19 mouse cellular contexts compared by ENCODE assay signal in genomic region chr17:21472032-21472652, GRCm38 (mm10). TPM values are rescaled to one million over a fixed set of nuclear protein-coding genes. Genes with fewer than 3 reads are reported as not detected.
DNase-seq lines count a peak whose midpoint lies in the region; ATAC-seq and TF ChIP-seq lines count a peak whose summit lies in the region.
"Had no signal": no experiment of that assay in that cellular context is flagged by ENCODE, and none has a peak within 500 bp of the region (broad histone marks: within the 10 kb centered on the region; RNA-seq: fewer than 3 reads in every experiment).

No protein-coding gene starts in this region.

- H3K27ac ChIP-seq in kidney, adult 2 months (ENCODE audit: insufficient read depth, low read depth, low read length), result peak overlapping the region; percentile 56
- peak overlapping the region; percentile 20; the same call in 1 of the 2 replicates for H3K27ac ChIP-seq in lung, postnatal 0 days (ENCODE audit: low read length)
- H3K27ac ChIP-seq in intestine, embryonic 15.5 days, result no peak overlapping the region
- H3K27ac ChIP-seq: hindbrain, embryonic 14.5 days; macrophage; neural tube, embryonic 13.5 days had no signal

- peak; percentile 8; the same call in 1 of the 2 replicates for ATAC-seq in lung, postnatal 0 days
- ATAC-seq in intestine, embryonic 15.5 days, result peak; percentile 56; the same call in 1 of the 2 replicates
- ATAC-seq in megakaryocyte-erythroid progenitor cell, adult 5-6 weeks (replicated peaks; ENCODE audit: low FRiP score, low TSS enrichment, poor library complexity, severe bottlenecking), result peak; percentile 43; the same call in 1 of the 2 replicates

- H3K9ac ChIP-seq in lung, postnatal 0 days (replicated peaks; ENCODE audit: low read depth), result no peak overlapping the region
- H3K9ac ChIP-seq in intestine, embryonic 15.5 days, result no peak overlapping the region
- H3K9ac ChIP-seq: hindbrain, embryonic 14.5 days; neural tube, embryonic 13.5 days had no signal

- TF ChIP-seq CTCF in kidney, adult 2 months (conservative IDR thresholded peaks at IDR 0.05; ENCODE audit: insufficient read depth, insufficient read length, low read depth, low read length), result no peak
- no peak for TF ChIP-seq CTCF in lung, postnatal 0 days (IDR thresholded peaks at IDR 0.05)

- no peak overlapping the region for H3K4me3 ChIP-seq in kidney, adult 2 months (ENCODE audit: insufficient read depth, low read depth, low read length)
- no peak overlapping the region for H3K4me3 ChIP-seq in lung, postnatal 0 days (ENCODE audit: low read depth, low read length)
- no peak overlapping the region for H3K4me3 ChIP-seq in intestine, embryonic 15.5 days (replicated peaks)
- H3K4me3 ChIP-seq: neural tube, embryonic 13.5 days had no signal

- H3K36me3 ChIP-seq in kidney, adult 2 months (ENCODE audit: control insufficient read depth, insufficient read depth, low read length), result no peaks in the 10 kb centered on the region
- H3K36me3 ChIP-seq in lung, postnatal 0 days (ENCODE audit: insufficient read depth, low read length), result no peaks in the 10 kb centered on the region
- no peaks in the 10 kb centered on the region for H3K36me3 ChIP-seq in intestine, embryonic 15.5 days
- H3K36me3 ChIP-seq: G1E; neural tube, embryonic 13.5 days had no signal

- no peak overlapping the region for H3K4me2 ChIP-seq in lung, postnatal 0 days (replicated peaks; ENCODE audit: low read depth, low read length)
- H3K4me2 ChIP-seq in intestine, embryonic 15.5 days (replicated peaks), result no peak overlapping the region
- H3K4me2 ChIP-seq: hindbrain, embryonic 14.5 days; neural tube, embryonic 13.5 days had no signal

- intact Hi-C loops in left cerebral cortex, postnatal 36 days (cut with DNase I), result no loop called here

- H3K27me3 ChIP-seq in kidney, adult 2 months (replicated peaks; ENCODE audit: control insufficient read depth, insufficient read depth, low read length), result no peaks in the 10 kb centered on the region
- no peaks in the 10 kb centered on the region for H3K27me3 ChIP-seq in lung, postnatal 0 days (replicated peaks; ENCODE audit: insufficient read depth, low read length)
- H3K27me3 ChIP-seq in intestine, embryonic 15.5 days (replicated peaks), result no peaks in the 10 kb centered on the region
- H3K27me3 ChIP-seq: neural tube, embryonic 13.5 days had no signal

- peaks cover 4% of the 10 kb centered on the region; the same call in 1 of the 2 replicates for H3K4me1 ChIP-seq in kidney, adult 2 months (ENCODE audit: control insufficient read depth, insufficient read depth, low read length)
- H3K4me1 ChIP-seq in lung, postnatal 0 days (ENCODE audit: insufficient read depth, low read depth, low read length), result peaks cover 17% of the 10 kb centered on the region; the same call in 1 of the 2 replicates
- H3K4me1 ChIP-seq in intestine, embryonic 15.5 days (replicated peaks), result peaks cover 5% of the 10 kb centered on the region; the same call in 1 of the 2 replicates

- no peak for DNase-seq in kidney, adult 2 months
- no peak for DNase-seq in kidney, postnatal 14 days
- DNase-seq in lung, postnatal 0 days (ENCODE audit: low spot score), result peak; percentile 16
- no peak for DNase-seq in lung, postnatal 25 days (ENCODE audit: low spot score)
- no peak for DNase-seq in layer of hippocampus, adult 11-12 months (ENCODE audit: low spot score)
- DNase-seq in left cerebral cortex, postnatal 36 days (ENCODE audit: low spot score in 2 of 2), result no peak
- DNase-seq: adrenal gland, postnatal 36 days; cerebellum, postnatal 25 days; gastrocnemius, postnatal 14 days; kidney, postnatal 25 days; left cerebral cortex, postnatal 4 days; thymus, adult 2 months had no signal

- TF ChIP-seq EP300 in lung, postnatal 0 days (IDR thresholded peaks at IDR 0.05), result no peak

- TF ChIP-seq POLR2A in kidney, adult 2 months (IDR thresholded peaks at IDR 0.05; ENCODE audit: low read depth, low read length), result no peak

- WGBS in kidney, adult 2 months, result 62% methylated on average over 3 of the region's 3 CpGs
- WGBS in lung, postnatal 0 days, result 35% methylated on average over 3 of the region's 3 CpGs
- 41% methylated on average over 3 of the region's 3 CpGs for WGBS in intestine, embryonic 15.5 days

- H3K9me3 ChIP-seq in lung, postnatal 0 days (ENCODE audit: low read length), result no peaks in the 10 kb centered on the region
- H3K9me3 ChIP-seq in intestine, embryonic 15.5 days, result no peaks in the 10 kb centered on the region
- H3K9me3 ChIP-seq: G1E; neural tube, embryonic 13.5 days had no signal

RNA-seq across cellular contexts. Expression of gene Zfp53, which starts 16.7 kb away (rescaled TPM):
- 1.0 and 1.2 TPM in 2 replicates for polyA plus RNA-seq in kidney, adult 2 months (2012; rRNA removed)
- 8.8 and 9.0 TPM in 2 replicates for polyA plus RNA-seq in lung, postnatal 0 days (2015; fragmentation: Nextera tagmentation; extraction: Ambion mirVana)
- polyA plus RNA-seq in intestine, embryonic 15.5 days (2015; fragmentation: Nextera tagmentation; extraction: Ambion mirVana), result 12.2 and 14.5 TPM in 2 replicates
- total RNA-seq in megakaryocyte-erythroid progenitor cell, adult 5-6 weeks (2014; fragmentation: Nextera tagmentation), result 2.8 and 6.3 TPM in 2 replicates
- total RNA-seq in megakaryocyte-erythroid progenitor cell, adult 5-6 weeks (2017), result 3.6 and 6.2 TPM in 2 replicates
- 1 to 10 TPM; 3.6 to 4.5 TPM for total RNA-seq in left cerebral cortex, postnatal 36 days (2021)

RNA-seq across cellular contexts. Expression of gene Zfp51, which starts 22.0 kb away (rescaled TPM):
- 0.64 and 1.1 TPM in 2 replicates for polyA plus RNA-seq in kidney, adult 2 months (2012; rRNA removed)
- 10.3 and 11.3 TPM in 2 replicates for polyA plus RNA-seq in lung, postnatal 0 days (2015; fragmentation: Nextera tagmentation; extraction: Ambion mirVana)
- 13.1 and 14.4 TPM in 2 replicates for polyA plus RNA-seq in intestine, embryonic 15.5 days (2015; fragmentation: Nextera tagmentation; extraction: Ambion mirVana)
- 7.6 and 11.4 TPM in 2 replicates for total RNA-seq in megakaryocyte-erythroid progenitor cell, adult 5-6 weeks (2014; fragmentation: Nextera tagmentation)
- total RNA-seq in megakaryocyte-erythroid progenitor cell, adult 5-6 weeks (2017), result 11.4 and 11.8 TPM in 2 replicates
- total RNA-seq in left cerebral cortex, postnatal 36 days (2021), result 1 to 10 TPM; 3.4 to 5.3 TPM

RNA-seq across cellular contexts. Expression of gene Zfp54, which starts 49.1 kb away (rescaled TPM):
- 0.76 and 0.80 TPM in 2 replicates for polyA plus RNA-seq in kidney, adult 2 months (2012; rRNA removed)
- 5.8 and 6.1 TPM in 2 replicates for polyA plus RNA-seq in lung, postnatal 0 days (2015; fragmentation: Nextera tagmentation; extraction: Ambion mirVana)
- polyA plus RNA-seq in intestine, embryonic 15.5 days (2015; fragmentation: Nextera tagmentation; extraction: Ambion mirVana), result 5.9 and 6.5 TPM in 2 replicates
- total RNA-seq in megakaryocyte-erythroid progenitor cell, adult 5-6 weeks (2014; fragmentation: Nextera tagmentation), result 5.4 and 5.7 TPM in 2 replicates
- 4.9 and 6.8 TPM in 2 replicates for total RNA-seq in megakaryocyte-erythroid progenitor cell, adult 5-6 weeks (2017)
- total RNA-seq in left cerebral cortex, postnatal 36 days (2021), result under 1 TPM; 0.62 to 0.79 TPM
- polyA plus RNA-seq: small intestine, adult 2 months had no signal
